Mouse (Mus musculus): Measurements from ENCODE around the gene Vwa7.
A peak's percentile ranks its signal among the peaks of the same experiment; 100 is the strongest.
"Not testable (repeated sequence)": the region's sequence is repeated elsewhere in the genome, so short reads cannot be mapped to it uniquely, and the experiment has no call there.

Vwa7 gene

DNA sequence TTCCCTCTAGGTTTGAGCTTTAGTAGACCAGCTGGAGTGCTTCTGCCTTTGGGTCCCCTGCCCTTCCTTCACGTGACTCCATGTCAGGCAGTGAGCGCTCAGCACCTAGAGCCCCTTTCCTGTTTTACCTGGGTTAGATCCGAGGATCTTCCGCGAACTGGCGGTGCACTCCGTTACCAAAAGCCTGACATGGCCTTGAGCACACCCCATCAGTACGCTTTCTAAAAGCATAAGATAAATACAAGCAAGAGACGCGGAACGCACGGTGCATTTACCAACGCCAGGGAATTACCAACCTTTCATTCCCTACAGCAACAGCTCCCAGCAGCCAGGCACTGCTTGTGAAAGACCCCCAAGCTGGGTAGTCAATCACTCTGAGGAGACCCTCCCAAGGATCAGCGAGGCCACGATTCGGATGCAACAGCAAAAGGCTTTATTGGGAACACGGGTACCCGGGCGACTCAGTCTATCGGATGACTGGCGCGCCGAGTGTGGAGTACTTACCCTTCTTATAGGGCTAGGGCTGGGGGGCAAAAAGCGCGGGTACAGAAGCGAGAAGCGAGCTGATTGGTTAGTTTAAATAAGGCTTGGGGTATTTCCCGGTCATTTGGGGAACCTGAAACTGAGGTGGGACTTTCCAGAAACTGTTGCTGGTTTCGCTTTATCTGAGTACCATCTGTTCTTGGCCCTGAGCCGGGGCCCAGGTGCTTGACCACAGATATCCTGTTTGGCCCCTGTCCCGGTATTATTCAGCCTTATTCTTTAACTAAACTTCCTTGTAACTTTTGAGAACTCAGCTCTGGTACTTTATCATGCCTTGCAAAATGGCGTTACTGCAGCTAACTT is 16.3 kb upstream of the Vwa7 start:
- DNase-seq (ENCODE audit: extremely low read depth, low read depth, low spot score) = not testable (repeated sequence)

DNA sequence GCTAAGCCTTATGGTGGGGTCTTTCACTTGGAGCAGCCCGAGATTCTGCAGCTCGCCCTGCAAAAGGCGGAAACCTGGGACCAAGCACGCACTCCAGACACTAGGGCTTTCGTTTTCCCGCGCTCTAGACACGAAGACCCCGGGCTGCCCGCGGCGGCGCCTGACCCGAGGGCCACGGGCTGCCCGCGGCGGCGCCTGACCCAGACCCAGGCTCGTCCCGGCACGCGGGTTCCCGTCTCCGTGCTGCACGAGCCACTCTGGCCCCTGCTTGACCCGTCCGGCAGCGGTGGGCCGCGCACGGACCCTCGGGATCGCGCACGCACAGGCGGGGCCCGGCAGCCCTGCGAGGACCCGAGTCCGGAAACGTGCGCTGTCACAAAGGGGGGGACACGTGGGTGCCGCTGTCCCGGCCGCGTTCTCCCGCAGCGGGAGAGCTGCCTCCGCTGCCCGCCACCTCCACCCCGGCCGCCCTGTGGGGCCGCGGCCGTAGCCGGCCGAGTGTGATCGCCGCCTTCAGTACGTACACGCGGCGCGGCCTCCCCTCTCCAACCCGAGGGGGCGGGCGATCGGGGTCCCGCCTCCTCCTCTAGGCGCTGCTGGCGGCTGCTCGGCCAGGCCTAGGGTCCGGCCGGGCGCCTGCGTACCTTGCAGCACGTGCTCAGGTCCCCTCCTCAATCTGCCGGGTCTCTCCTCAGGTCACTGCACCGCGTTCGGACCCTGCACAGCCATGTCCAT is 15.5 kb upstream of the Vwa7 start, which contains the start of gene Vars:
Gene Vars (plus strand): TSS at position 271 of the 735 bp plus-strand sequence.
- DNase-seq (ENCODE audit: extremely low read depth, low read depth, low spot score) = no peak

DNA sequence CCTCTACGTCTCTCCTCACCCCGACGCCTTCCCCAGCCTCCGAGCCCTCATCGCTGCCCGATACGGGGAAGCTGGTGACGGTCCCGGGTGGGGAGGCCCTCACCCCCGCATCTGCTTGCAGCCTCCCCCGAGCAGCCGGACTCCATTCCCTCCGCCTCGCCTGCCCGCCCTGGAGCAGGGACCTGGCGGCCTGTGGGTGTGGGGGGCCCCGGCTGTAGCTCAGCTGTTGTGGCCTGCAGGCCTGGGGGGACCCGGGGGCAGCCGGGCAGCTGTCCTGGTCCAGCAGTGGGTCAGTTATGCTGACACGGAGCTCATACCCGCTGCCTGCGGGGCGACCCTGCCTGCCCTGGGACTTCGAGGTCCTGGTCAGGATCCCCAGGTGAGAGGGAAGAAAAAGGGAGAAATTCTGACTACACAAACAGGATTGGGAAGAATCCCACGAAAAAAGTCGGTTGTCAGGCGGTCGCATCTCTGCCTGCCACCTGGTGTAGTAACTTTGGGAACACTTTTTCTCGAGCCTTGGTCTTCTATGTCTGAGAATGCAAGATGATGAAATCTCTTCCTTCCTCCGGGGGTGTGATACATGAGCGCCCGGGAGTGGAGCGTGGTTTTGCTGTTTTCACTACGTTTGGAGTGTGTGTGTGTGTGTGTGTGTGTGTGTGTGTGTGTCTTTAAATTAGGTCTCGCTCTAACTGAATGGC is 14.8 kb upstream of the Vwa7 start:
- DNase-seq (ENCODE audit: extremely low read depth, low read depth, low spot score) = no peak

DNA sequence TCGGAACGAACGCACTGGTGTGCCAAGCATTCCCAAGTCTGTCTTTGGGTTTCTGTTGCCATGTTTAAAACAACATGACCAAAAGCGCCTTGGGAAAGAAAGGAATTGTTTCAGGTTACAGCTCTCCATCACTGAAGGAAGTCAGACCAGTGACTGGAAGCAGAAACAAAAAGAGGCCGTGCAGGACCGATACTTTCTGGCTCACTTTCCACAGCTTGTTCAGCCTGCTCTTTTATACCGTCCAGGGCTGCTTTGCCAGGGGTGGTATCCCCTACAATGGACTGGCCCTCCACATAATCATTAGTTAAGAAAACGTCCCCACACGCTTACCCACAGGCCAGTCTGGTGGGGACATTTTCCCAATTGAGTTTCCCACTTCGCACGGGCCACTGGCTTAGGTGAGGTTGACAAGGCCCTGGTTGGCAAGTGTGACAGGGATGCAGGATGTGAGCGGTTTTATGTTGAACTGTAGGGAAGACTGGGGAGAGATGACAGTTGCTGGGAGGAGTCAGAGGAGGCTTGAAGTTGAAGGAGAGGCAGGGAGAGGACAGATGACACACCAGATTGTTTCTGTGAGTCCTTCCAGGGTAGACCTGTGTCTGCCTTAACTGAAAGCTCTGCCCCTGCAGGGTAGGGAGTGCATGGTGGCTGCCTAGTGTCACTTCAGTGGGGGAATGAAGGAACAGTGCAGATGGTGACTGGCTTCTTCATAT is 14.1 kb upstream of the Vwa7 start:
- DNase-seq (ENCODE audit: extremely low read depth, low read depth, low spot score) = no peak

DNA sequence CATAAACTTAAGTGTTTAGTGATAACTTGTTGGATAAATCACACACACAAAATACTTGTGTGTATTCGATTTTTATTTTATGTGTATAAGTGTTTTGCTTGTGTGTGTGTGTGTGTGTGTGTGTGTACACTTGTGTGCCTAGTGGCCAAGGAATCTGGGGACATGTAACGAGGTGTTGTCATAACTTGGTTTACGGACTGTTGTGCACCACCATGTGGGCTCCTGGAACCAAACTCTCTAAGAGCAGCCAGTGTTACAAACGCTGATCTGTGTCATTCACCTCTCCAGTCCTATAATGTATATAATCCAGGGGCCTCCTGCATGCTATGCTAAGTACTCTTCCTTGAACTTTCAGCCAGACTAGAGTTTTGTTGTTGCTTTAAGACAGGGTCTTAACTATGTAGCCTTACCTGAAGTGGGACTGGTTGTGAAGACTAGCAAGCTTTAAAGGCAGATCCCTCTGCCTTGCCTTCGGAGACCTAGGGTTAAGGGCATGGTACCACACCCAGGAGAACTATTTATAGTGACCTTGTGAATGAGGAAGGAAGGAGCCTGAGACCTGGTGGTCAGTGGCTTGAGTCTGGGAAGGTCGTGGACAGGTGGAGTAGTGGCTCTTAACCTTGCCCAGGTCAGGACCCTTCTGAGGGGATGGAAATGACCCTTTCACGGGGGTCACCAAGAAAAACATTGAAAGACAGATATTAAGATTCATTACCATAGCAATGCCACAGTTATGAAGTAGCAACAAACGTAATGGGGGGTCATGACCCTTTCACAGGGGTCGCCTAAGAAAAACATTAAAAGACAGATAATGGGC is 13.1 kb upstream of the Vwa7 start:
- DNase-seq (ENCODE audit: extremely low read depth, low read depth, low spot score) = no peak

DNA sequence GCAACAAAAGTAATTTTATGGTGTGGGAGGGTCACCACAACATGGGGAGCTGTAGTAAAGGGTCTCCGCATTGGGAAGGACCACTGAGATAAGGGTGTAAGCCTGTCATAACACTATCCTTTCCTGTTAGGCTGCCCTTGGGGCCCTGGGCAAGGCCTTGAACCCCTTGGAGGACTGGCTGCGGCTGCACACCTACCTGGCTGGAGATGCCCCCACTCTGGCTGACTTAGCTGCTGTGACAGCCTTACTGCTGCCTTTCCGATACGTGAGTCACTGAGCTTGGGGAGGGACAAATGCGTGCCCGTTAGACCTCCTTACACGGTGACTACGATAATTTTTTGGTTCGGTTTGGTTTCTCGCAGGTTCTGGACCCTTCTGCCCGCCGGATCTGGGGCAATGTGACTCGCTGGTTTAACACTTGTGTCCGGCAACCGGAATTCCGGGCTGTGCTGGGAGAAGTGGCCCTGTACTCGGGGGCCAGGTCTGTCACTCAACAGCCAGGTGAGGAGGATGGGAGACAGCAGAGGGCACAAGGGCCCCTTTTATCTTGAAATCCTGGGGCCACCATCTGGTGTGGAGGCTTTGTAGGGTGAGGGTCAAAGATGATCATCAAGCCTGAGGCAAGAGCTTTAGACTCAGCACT is 12.2 kb upstream of the Vwa7 start:
- DNase-seq (ENCODE audit: extremely low read depth, low read depth, low spot score) = no peak

DNA sequence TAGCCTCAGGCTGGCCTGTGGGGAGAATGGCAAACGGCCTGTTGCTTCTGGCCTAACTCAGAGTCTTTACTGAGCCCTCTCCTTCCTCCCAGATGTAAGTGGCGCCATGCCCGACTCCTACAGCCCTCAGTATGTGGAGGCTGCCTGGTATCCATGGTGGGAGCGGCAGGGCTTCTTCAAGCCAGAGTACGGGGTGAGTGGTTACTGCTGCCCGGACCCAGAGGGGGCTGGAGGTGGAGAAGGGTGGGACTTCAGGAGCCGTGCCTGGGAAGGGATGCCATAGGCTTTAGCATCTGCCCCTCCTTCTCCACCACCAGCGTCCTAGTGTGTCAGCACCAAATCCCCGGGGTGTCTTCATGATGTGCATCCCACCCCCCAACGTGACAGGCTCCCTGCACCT is 11.2 kb upstream of the Vwa7 start:
- DNase-seq (ENCODE audit: extremely low read depth, low read depth, low spot score) = no peak

DNA sequence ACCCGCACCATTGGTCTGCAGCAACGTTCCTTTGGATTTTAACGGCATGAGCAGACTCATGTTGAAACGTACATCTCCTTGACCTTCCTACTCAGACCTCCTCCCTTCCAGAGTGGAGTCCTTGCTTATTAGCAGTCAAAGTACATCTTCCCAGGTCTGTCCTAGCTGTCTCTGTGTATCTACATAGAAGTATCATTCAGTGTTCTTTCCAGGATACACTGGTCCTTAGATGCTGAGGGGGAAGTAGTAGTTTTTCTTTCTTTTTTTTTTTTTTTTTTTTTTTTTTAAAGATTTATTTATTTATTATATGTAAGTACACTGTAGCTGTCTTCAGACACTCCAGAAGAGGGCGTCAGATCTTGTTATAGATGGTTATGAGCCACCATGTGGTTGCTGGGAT is 10.5 kb upstream of the Vwa7 start:
- DNase-seq (ENCODE audit: extremely low read depth, low read depth, low spot score) = not testable (repeated sequence)

DNA sequence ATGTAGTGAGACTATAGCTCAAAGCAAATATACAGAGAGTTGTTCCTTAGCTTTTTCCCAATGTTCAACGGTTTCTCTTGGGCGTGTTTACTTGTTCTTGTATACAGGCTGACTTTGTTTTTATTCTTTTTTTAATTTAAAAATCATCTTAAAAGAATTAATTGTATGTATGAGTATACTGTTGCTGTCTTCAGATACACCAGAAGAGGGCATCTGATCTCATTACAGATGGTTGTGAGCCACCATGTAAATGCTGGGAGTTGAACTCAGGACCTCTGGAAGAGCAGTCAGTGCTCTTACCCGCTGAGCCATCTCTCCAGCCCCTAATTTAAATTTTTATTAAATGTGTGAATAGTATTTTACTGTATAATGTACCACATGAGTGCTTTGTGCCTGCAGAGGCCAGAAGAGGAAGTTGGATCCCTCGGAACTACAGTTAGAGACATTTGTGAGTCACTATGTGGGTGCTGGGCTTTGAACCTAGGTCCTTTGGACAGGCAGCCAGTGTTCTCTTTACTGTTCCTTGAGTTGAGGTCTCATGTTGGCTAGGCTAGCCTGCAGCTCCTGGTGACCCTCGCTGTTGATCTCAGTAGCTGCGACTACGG is 8.9 kb upstream of the Vwa7 start:
- DNase-seq (ENCODE audit: extremely low read depth, low read depth, low spot score) = no peak

DNA sequence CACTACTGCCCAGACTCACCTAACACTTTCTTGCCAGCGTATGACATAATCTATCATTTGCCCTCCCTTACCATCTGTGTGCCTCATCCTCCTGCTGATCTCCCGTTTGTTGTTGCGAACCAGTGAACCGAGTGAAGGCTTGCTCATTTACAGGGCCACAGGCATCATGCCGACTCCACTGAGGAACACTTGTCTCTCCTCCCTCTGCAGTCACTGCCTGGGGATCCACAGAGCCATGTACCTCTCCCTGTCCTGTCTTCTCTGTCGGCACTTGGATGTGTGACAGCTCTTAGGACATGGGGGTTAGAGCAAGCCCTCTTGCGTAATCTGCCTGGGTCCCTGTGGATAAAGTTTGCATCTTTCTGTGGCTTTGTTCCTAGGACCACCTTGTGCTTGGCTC is 6.8 kb upstream of the Vwa7 start:
- DNase-seq (ENCODE audit: extremely low read depth, low read depth, low spot score) = no peak

DNA sequence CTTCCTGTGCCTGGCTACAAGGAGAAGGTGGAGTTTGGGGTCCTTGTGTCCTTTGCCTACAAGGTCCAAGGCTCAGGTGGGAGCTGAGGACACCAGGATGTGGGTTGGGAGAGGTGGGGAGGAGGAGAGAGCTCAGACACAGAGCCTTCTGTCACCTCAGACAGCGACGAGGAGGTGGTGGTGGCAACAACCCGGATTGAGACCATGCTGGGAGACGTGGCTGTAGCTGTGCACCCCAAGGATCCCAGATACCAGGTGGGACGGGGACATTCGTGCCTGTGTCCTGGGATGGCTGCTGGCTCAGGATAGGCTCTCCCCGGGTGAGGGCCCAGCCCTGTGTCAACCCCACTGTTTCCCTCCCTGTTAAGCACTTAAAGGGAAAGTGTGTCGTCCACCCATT is 4.9 kb upstream of the Vwa7 start:
- DNase-seq (ENCODE audit: extremely low read depth, low read depth, low spot score) = no peak

DNA sequence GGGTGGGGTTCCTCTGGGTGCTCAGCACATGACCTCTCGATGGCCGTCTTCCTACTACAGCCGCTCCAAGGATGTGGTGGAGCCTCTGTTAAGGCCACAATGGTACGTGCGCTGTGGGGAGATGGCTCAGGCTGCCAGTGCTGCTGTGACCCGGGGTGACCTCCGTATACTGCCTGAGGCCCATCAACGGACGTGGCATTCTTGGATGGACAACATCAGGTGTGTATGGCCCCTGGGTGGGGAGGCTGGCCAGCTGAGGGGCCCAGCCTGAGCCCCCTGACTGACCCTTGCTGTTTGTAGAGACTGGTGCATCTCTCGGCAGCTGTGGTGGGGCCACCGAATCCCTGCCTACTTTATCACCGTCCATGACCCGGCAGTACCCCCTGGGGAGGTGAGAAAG is 3.9 kb upstream of the Vwa7 start:
- DNase-seq (ENCODE audit: extremely low read depth, low read depth, low spot score) = no peak

DNA sequence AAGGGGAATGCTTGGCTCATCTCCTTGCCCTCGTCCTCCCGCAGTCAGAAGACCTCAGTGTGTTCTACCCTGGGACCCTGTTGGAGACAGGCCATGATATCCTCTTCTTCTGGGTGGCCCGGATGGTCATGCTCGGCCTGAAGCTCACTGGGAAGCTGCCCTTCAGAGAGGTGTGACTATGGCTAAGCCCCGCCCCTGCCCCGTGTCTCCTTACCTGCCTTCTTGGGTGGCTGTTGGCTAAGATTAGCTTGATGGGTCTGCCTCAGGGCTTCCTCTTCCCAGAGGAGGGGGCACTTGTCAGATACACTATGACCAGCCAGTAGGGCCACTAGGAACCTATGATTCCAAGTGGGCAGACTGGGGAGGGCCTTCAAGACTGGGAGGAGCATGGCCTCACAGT is 3.2 kb upstream of the Vwa7 start:
- DNase-seq (ENCODE audit: extremely low read depth, low read depth, low spot score) = no peak

DNA sequence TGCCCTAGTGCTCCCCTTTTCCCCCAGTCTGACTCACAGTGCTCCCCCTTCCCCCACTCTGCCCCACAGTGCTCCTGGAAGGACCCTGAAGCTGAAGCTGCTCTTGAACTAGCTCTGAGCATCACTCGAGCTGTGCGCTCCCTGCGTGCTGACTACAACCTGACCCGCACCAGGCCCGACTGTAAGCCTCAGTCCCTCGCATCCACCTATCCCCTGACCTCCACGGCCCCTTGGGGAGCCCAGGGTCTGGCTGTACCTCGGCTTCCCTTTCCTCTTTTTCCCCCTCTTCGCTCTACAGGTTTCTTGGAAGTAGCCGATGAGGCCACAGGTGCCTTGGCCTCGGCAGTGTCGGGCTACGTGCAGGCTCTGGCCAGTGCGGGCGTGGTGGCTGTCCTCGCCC is 1.1 kb upstream of the Vwa7 start:
- DNase-seq (ENCODE audit: extremely low read depth, low read depth, low spot score) = no peak

DNA sequence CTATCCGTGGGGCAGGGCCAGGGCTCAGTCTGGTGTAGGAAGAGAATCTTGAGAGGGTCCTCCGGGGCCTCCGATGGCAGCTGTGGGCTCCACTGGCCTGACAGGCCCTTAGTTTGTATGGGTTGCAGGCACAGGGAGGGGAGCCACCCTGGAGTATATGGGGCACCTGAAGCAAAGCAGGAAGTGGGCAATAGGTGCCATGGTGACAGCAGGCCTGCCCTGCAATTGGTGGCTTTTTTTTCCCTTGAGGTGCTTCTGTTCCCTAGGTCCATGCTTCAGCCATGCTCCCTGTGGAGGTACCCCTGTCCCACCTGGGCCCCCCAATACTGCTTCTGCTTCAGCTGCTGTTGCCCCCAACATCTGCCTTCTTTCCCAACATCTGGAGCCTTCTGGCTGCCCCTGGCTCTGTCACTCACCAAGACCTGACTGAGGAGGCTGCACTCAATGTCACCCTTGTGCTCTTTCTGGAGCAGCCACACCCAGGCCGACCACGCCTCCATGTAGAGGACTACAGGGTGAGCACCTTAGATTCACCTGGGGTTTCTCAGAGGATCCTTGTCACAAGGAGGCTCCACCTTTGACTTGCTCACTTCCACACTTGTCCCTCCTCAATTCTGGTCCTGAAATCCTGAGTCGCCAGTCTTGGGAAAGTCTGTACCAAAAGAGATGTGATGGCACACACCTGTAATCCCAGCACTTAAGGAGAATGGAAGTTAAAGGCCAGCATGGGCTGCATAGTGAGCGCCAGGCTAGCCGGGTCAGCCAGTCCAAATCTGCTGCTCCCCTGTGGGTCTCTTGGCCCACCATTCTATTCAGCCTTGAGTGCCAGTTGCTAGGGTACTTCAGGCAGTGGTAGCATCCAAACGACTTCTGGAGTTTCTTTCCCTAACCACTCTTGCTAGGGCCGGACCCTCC is 669 bp downstream of the Vwa7 start:
- no peak for DNase-seq (ENCODE audit: extremely low read depth, low read depth, low spot score)

DNA sequence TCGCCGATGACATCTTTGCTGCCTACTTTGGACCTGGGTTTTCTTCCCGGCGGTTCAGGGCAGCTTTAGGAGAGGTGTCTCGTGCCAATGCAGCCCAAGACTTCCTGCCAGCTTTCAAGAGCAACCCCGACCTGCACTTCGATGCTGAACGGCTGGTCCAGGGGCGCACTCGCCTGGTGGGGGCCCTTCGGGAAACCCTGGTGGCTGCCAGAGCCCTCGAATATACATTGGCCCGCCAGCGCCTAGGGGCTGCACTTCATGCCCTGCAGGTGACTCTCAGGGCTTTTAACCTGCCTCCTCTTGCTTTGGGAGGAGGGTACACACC is 1.3 kb downstream of the Vwa7 start:
- DNase-seq (ENCODE audit: extremely low read depth, low read depth, low spot score) = no peak

DNA sequence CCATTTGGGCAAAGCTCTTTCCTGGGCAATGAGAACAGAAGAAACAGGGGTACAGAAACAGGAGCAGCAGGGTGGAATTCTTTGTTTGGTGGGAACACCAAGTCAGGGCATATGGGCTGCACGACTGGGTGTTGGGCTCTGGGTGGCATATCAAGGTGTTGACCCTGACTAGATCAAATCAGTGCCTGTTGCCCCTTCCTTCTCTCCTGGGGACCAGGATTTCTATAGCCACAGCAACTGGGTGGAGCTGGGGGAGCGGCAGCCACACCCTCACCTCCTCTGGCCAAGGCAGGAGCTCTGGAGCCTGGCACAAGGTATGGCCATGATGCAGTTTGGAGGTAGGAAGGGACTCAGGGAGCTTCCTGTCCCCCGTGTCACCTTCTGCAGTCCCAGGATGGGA is 1.8 kb downstream of the Vwa7 start:
- no peak for DNase-seq (ENCODE audit: extremely low read depth, low read depth, low spot score)

DNA sequence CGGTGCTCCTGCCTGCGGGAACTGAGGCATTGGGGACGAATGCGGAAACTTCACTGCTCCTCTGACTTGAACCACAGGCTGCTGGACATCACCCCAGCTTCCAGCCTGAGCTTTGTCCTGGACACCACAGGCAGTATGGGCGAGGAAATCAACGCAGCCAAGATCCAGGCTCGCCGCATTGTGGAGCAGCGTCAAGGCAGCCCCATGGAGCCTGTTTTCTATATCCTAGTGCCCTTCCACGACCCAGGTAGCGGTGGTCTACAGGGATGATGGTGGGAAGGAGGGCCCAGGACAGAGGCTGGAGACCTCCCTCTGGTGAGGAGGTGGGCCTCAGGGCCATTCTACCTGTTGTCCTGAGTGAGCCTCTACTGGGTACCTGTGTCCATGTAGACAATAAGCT is 3.5 kb downstream of the Vwa7 start:
- no peak for DNase-seq (ENCODE audit: extremely low read depth, low read depth, low spot score)

DNA sequence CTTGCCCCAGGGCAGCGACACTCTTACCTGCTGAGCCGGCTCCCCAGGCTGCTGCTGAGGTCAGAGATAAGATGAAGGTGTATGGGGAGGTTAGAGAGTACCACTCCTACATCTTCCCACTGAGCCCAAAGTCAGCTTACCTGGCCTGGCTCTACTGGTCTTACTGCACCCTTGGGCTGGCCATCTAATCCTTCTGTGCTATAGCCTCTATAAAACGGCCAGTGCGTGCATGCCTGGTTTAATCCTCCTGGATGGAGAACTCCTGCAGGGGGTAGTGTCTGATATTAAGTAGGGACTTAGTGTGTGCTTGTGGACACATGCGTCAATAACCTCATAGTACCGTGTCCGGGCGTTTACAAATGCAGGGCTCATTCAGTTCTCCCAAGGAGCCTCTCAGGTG is 4.2 kb downstream of the Vwa7 start:
- DNase-seq (ENCODE audit: extremely low read depth, low read depth, low spot score) = peak; percentile 82
